Mouse (Mus musculus) cortical plate, adult 2 months (tissue): ENCODE data around the gene Cables2. TPM values are rescaled to one million over a fixed set of nuclear protein-coding genes. Genes with fewer than 3 reads are reported as not detected.

Experiments used
- H3K27ac ChIP-seq: fragments of 200-500 bp; 2 replicates; pipeline ENCODE4 v1.5.1; 2012; ENCODE audit warnings: low read length, control low read depth, inconsistent platforms; ENCODE audit not compliant: insufficient read depth
- H3K4me1 ChIP-seq: fragments of 200-500 bp; 2 replicates; pipeline ENCODE4 v1.6.1; 2011; ENCODE audit warnings: low read length; ENCODE audit not compliant: control insufficient read depth, insufficient read depth
- H3K4me3 ChIP-seq: fragments of 200-500 bp; 2 replicates; pipeline ENCODE4 v1.5.1; 2011; ENCODE audit warnings: mild to moderate bottlenecking, low read length, control low read depth; ENCODE audit not compliant: insufficient read depth
- CTCF ChIP-seq: fragments of 200-500 bp; IDR thresholded peaks from 2 replicates; pipeline ENCODE4 v1.5.1; 2011; ENCODE audit warnings: mild to moderate bottlenecking, control low read depth, low read length; ENCODE audit not compliant: insufficient read depth; ENCODE audit errors: extremely low read depth
- POLR2A ChIP-seq: fragments of 200-500 bp; IDR thresholded peaks from 2 replicates; pipeline ENCODE4 v1.6.1; 2011; ENCODE audit warnings: mild to moderate bottlenecking, low read length, control low read depth; ENCODE audit not compliant: insufficient read depth; ENCODE audit errors: extremely low read depth
- polyA plus RNA-seq: library from polyadenylated mRNA; depleted of rRNA; stranded (reverse); fragments of >200 nt; gene quantifications from 2 replicates; pipeline ENCODE4 v1.2.3, GENCODE M21; 2012; rRNA removed

Cables2 gene
- polyA plus RNA-seq, 1 experiment = 35.7 TPM

GRCm38 (mm10) chr2:180208976-180209375 lies 64.3 kb downstream of the Cables2 start:
- H3K4me1 ChIP-seq = no peaks in the 10 kb centered on the region
- no peak overlapping the region for H3K27ac ChIP-seq
- TF ChIP-seq POLR2A = no peak
- no peak for TF ChIP-seq CTCF
- no peak overlapping the region for H3K4me3 ChIP-seq

Other genes starting within 250 kb of the Cables2 start
- gene Lsm14b, start 248.5 kb downstream of the Cables2 start, polyA plus RNA-seq = 78.0 and 80.6 TPM in 2 replicates
- 211 and 215 TPM in 2 replicates for gene Psma7, start 231.1 kb downstream of the Cables2 start, polyA plus RNA-seq
- gene Ss18l1, start 231.0 kb downstream of the Cables2 start, polyA plus RNA-seq = 30.9 and 33.8 TPM in 2 replicates
- gene Mtg2, start 202.9 kb downstream of the Cables2 start, polyA plus RNA-seq = 27.4 and 28.4 TPM in 2 replicates
- 83.6 and 103 TPM in 2 replicates for gene Hrh3, start 169.0 kb downstream of the Cables2 start, polyA plus RNA-seq
- 45.3 and 48.2 TPM in 2 replicates for gene Osbpl2, start 154.2 kb downstream of the Cables2 start, polyA plus RNA-seq
- gene Adrm1, start 102.0 kb downstream of the Cables2 start, polyA plus RNA-seq = 89.8 and 92.1 TPM in 2 replicates
- gene Lama5, start 47.6 kb downstream of the Cables2 start, polyA plus RNA-seq = 6.0 and 6.2 TPM in 2 replicates
- 2,462 and 2,522 TPM in 2 replicates for gene Rps21, start 16.1 kb downstream of the Cables2 start, polyA plus RNA-seq
- not detected in 2 replicates for gene Rbbp8nl, start 16.4 kb upstream of the Cables2 start, polyA plus RNA-seq
- not detected in 2 replicates for gene Gata5, start 61.2 kb upstream of the Cables2 start, polyA plus RNA-seq
- 5.1 and 5.2 TPM in 2 replicates for gene Slco4a1, start 182.7 kb upstream of the Cables2 start, polyA plus RNA-seq
- gene Ntsr1, start 226.5 kb upstream of the Cables2 start, polyA plus RNA-seq = 5.6 and 6.0 TPM in 2 replicates